Mouse (Mus musculus) kidney, adult 11 months (tissue): ENCODE data around the gene Irf2.

Source experiments
- DNase-seq: peaks from one replicate; pipeline ENCODE4 v3.0.0; 2022

The Irf2 gene

DNA sequence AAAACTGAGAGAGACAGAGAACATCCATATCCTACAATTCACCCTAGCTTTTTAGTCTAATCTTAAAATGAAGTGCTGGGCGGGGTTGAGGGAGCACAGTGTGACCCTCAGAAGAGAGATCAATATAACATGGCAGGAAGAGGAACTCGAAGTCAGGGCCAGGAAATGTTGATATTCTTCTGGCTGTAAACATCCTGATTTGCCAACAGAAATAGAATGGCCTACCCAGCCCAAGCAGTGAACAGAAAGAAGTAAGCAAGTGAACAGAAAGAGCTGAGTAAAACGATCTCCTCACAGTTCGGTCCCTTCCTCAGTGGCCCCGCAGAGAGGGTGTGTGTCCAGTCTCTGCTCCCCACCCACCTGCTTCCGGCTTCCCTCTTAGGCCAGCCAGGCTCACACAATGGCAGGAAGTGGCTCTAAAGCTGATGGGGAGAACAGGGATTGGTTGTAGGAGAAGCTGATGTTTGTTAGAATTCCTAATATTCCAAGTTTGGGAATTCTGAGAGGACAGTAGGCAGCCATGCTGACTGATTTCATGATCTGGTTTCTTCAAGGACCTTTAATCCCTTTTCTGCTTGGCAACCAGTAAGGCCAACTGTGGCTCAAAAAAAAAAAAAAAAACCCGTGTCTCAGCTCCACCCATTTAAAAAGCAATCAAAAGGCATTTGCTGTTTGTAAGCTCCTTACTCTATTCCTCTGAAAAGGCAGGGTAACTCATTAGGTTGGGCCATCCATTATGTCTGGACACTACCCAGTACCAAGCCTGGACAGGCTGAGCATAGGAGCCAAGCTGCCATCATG, 105.6 kb downstream of the Irf2 start:
- DNase-seq, result peak; percentile 60

DNA sequence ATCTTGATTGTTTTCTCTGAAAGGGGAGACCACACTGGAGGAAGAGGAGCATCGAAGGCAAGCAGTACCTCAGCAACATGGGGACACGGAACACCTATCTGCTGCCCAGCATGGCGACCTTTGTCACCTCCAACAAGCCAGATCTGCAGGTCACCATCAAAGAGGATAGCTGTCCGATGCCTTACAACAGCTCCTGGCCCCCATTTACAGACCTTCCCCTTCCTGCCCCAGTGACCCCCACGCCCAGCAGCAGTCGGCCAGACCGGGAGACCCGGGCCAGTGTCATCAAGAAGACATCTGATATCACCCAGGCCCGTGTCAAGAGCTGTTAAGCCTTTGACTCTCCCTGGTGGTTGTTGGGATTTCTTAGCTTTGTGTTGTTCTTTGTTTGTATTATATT, 106.4 kb downstream of the Irf2 start:
- no peak for DNase-seq

DNA sequence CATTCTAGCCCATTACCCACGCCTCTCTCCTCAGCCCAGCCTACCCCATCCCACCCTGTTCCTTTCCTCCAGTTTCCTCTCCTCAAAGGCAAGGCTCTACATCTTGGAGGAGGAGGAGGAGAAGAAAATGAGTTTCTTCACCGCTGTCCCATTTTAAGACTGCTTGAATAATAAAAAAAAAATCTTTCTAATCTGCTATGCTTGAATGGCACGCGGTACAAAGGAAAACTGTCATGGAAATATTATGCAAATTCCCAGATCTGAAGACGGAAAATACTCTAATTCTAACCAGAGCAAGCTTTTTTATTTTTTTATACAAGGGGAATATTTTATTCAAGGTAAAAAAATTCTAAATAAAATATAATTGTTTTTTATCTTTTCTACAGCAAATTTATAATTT, 107.4 kb downstream of the Irf2 start:
- no peak for DNase-seq

DNA sequence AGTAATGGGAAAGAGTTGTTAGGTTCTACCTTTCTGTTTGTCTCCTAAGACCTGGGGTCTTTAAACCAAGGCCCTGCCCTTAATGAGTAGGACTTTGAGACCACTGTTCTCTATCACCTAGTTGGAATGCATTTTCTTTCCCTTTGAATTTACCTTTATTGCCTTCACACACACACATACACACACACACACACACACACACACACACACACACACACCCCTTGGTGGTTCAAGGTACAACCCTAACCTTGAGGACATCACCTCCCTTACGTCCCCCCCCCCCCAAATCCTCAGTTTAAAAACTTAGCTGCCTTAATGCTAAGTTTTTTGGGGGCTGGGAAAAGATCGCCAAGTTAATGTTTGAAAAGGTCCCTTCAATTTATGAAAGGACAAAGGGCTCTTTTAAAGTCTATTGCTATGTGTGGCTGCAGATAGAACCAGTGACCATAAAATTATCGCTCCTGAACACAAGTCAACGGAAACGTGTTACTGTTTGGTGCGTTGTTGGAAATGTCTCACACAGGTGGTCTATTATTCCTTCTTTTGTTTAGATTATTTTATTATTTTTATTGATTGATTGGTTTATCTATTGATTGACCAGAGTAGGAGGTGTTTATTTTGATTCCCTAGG, 108.6 kb downstream of the Irf2 start:
- DNase-seq, result no peak

DNA sequence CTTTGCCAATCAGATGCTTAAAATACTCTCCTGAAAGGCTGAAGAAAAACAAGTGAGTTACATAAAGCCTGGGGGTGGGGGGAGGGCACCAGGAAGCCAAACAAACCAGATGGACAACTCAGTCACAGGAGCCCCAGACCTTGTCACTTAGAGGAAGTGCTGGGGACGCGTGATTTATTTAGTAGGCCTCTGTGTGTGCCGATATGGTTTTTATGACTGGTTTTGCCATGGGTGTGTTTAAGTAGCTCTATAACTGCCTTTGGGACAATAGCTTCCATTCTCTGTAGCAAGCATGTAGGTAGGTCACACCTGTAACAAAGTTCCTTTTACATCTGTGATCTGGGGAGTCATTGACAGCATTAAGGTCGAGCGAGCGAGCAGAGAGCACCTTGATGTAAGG, 109.4 kb downstream of the Irf2 start:
- DNase-seq, result no peak

DNA sequence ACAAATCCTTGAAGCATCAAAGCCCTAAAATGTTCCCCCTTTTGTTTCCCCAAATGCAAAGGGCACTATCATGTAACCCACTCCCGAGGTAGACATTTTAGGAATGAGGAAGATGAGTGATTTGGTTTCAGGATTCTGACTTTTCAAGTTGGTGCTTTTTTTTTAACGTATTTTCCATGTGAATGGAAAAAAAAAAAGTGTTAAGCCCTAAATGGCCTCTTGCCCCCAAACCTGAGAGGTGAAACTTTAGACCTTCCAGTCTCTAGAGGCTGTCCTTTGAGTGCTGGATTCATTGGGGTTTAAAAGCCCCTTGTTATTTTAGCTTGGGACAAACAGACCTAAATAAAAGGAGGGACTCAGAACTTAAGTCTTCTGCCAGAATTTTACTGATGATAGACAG, 109.9 kb downstream of the Irf2 start:
- DNase-seq, result no peak

DNA sequence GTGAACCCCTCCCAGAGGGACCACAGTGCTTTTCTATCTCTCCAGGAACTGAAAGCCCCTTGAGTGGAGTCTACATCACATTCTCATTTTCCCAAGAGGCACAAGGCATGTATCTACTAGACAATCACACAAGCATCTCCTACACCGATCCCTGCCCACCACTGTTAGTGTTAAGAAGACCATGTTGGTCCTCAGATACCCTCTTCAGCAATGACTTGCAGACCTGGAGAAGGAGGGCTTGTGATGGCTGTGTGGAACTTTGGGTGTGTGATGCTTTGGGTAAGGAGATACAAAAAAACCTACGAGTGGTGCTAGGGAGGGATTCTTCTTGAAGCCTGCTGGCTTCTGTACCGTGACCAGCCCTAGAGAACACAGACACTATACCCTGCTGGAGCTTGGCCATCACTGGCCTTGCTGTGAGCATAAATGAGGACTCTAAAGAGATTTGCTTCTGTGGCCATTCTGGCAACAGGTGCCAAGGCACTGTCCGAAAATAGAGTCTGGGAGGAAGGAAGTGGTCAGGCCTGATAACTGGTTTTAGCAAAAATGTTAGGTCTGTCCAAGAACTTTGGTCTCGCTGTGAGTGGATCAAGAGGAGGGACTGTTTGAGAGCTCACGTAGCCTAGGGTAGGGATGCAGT, 110.8 kb downstream of the Irf2 start:
- DNase-seq, result no peak

DNA sequence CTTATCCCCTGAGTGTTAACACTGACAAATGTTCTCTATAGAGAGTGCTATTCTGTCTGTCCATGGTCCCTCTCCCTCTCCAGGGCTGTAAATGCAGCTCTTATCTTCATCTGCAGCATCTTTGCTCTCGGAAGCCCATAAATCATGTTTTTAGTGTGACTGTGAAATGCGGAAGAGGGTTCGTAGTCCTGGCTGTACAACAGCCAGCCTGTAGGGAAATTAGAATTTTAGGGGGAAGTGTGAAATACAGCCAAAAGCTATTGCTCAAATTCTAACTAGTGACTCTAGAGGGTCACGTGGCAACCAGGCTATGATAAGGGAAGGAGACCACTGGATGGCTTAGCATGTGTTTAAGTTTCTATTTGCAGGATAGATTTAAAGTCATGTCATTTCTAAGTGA, 112.0 kb downstream of the Irf2 start:
- DNase-seq, result no peak

DNA sequence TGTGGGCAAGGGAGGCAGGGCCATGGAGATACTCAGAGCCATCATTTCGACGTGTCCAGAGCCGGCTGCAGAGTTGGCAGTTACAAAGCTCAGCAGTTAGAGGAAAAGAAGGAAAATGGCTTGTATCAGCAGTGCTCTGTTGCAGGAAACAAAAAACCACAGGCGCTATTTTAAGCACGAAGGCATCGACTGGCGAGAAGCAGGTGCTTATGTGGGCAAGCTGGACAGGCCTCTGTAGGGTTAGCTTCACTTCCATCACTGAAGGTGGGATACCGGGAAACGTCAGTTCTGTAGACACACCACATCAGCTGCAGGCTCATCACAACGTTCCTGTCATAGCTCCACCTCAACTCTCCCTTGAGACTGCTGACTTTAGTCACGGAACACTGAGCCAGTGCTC, 112.8 kb downstream of the Irf2 start:
- no peak for DNase-seq

DNA sequence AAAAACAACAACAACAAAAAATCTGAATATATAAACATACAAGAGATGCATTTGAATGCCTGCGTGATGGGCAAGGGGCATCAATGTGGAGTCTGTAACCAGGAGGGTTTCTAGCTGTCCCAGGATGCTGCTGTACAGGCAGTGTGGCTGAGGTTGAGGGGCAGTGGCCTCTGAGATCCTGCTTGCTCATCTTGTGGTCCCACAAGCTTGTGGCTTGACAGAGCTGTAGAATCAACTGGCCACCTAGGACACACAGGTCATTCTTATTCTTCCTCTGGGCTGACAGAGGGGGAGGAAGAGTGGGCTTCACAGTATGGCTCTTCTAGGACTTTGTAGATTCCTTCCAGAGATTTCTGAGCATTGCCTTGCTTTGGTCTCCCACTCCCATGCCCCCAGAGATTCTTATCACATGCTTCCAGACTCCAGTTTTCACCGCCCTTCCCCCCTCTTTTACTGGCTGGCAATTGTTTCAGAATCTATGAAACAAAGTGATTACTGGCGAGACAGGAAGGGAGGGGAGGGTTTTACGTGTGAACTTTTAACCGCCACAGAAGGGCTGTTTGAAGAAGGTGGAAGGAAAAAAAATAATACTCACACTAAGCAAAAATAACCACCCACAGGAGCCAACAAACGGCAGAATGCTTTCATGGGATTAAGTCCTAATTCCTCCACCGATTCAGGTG, 119.8 kb downstream of the Irf2 start:
- no peak for DNase-seq

DNA sequence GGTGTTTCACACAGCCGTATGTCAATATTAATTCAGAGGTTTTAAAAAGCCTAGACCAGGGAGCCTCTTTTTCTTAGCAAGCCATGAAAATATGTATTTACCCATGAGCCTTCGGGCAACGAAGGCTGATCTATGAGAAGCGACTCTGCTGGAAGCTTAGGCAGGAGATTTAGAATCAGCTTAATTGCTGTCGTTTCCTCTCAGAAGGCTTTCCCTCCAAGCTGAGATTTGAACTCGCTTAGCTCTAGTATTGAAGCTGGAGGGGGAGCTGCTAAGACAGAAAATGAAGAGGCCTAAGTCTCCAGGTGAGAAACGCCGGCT, 120.3 kb downstream of the Irf2 start:
- no peak for DNase-seq

DNA sequence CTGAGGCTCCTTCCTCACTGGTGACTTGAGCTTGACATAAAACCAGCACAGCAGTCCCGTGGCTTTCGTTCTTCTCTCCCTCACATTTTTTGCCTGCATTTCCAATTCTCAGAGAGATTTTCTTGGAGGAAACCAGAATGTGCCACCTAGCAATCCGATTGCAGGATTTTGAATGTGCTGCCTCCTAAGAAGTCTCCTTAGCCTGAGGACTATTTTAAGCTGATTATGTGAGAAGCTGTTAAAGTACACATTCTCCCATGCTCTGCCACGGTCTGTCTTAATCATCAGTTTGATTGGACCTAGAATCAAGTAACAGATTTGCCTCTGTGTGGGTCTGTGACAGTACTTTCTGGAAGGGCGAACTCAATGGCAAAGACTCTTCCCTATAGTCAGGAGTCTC, 123.0 kb downstream of the Irf2 start:
- DNase-seq, result no peak

DNA sequence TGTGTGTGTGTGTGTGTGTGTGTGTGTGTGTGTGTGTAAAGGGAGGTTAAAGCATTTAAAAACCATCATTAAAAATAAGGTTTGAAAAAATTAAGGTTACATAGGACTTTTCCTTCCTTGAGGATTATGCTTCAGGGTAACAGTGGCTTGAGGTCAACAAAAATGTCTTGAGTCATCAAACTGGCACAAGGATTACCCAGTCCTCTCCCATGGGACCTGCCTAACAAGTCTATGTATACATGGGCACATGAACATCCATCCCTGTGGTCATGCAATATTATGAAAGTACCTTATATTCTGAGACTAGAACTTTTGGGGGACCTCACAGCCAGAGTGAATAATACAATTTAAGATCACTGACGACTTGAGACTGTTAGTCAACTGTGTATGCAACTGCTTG, 125.9 kb downstream of the Irf2 start:
- no peak for DNase-seq

DNA sequence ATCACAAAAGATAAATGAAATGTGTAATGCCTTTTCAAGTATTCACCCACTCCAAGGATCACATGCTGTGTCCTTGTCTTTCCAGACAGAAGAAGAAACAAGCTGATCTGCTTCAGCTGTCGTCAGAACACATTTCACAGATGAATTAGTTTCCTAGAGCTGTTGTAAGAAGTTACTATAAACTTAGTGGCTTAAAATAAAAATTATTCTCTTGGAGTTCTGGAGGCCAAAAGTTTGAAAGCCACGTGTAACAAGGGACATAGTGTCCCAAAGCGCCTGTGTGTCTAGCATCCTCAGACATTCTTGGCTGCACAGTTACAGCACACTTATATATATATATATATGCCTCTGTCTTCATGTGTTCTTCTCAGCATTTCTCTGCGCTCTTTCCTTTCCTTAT, 127.9 kb downstream of the Irf2 start:
- DNase-seq, result no peak

DNA sequence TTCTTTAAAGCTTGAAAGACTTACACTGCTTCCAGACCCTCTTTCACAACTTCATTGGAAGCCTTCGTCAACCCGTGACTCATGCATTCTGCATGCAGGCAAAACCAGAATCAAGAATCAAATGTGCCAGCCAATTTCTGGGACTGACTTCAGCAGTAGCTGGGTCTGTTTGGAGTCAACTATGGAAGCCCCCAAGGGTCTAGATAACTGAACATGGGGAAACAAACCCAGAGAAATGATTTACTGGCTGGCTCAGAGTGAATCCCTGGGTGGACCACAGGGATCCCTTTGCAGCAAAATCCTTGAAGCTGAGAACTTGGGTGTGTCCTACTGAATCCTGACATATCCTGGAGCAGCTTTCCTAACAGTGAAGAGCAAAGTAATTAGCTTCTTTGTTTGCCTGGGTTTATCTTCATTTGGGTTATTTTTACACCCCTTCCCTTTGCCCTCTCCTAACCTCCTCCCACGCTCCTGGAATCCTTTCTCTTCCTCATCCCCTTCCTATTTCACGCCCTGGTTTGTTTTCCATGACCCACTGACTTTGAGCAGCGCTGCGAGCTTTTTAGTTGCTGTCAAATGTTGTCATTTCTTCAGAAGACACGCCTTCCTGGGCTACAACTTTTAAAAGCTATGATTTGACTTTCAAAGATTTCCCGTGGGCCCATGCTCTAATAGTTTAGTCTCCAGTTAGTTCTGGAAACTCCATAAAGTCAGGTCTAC, 129.0 kb downstream of the Irf2 start:
- no peak for DNase-seq

DNA sequence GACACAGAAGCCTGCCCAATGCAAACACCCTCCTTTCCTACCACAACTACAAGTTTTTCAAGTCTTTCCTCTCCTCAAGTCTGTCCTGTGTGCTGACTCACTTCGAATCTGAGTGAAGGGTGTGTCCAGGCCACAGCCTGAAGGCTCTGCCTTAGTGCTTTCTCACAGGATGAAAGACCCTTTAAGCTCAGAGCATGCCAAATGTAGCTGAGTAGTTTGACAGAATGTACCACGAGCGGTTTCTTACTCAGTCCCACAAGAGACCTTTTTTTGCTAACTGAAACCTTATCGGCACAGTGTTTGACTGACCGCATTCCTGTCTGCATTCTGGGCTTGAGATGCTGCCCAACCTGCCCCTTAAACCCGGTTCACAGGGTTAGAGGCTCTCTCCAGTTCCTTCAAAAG, 130.0 kb downstream of the Irf2 start:
- DNase-seq, result no peak

DNA sequence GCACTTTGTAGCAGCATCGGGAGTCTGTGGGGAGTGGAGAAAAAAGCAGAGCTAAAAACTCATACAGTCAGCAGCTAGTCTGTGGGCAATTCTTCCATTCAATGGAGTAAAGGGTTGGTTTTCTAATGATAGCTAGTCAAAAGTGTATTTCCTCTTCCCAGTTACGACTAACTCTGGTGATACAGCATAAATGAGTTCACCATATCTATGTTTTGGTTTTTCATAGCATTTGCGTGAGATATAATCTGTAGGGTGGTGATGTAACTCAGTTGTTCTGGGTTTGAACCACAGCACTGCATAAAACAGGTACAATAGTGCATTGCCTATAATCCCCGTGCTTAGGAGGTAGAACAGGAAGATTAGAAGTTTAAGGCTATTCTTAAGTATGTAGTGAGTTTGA, 131.6 kb downstream of the Irf2 start:
- no peak for DNase-seq

DNA sequence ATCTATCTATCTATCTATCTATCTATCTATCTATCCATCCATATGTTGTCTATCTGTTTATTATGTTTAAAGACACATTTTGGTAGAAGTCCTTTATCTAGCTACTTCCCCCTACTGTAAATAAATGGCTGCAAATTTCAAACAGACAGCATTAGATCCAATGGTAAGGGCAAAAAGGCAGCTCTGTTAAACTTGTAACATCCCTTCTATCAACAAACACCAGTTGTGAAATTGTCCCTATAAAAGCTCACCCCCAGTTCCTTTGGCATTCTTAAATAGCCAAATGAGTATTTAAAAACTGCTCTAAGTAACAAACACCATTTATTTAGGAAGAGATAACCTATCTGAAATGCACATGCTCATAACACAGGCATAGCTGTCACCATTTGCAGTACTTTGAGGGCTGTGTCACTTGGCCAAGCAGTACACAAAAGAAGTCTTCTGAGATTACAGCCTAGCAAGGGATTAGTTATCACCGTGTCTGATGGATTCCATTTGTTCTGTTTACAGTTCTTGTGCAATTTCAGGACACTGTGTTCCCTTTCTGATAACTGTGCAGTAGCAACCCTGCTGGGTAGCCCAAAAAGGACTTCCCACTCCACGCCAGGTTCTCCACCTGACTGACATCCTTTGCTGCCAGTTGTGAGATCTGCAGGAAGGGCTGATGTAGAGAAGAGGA, 136.2 kb downstream of the Irf2 start:
- DNase-seq, result no peak

DNA sequence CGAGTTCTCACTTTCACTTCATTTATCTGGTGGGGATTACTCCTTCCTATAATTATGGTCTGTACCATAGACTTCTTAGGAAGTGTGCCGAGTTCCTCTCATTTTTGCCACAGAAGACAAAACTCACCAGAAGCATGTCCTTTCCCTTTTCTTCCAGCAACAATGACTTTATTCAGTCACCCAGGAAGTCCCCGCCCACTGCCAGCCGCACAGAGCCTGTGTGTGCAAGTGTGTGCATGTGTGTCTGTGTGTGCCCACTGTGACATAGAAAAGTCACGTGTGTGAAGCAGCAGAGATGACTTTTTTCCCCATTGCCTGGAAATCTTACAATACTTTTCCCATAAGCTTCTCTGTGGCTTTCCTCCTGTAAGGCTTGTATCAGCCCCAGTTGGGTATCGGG, 141.8 kb downstream of the Irf2 start:
- DNase-seq, result no peak

DNA sequence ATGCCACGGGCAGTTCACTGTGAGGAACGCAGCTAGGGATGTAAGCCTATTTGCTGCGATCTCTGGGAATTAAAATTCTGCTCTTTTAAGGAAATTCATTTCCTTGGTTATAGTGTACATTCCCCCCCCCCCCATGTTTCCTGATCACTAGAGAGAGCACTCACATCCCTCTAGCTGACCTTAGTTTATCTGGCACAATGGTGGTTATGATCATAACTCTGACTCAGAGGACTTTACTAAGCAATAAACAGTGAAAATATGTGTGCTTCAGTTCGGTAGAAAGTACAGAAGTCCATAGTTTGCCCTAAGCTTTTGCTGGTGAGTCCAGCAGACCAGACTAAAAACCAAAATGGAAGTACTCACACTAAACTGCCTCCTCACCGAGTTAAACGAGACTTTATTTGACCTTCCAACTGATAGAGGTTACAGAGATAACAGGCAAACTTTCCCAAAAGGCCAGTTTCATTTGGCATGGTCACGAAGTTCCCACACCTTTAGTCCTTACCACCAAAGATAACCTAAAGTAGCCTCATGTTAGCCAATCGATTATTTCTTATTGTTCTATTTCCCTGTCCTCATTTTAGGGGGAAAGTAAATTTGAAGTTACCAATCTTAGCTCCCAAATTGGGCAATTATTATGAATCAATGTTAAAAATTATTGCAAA, 142.4 kb downstream of the Irf2 start:
- DNase-seq, result no peak

DNA sequence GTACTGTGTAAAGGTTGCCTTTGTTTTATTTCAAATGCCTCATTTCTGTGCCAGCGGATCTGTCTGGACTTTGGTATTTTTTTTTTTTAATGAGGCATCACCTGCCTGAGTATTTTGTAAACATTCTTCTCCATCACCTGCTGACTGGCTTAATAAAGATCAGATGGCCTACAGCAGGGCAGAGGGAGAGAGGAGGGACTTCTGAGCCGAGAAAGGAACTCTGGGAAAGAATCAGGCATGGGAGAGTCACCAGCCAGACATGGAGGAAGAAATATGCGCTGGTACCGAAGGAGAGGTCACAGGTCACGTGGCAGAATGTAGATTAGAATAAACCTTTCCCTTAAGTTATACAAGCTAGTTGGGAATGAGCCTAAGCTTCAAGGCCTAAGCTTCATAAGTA, 143.2 kb downstream of the Irf2 start:
- DNase-seq, result no peak
